Mouse (Mus musculus): Measurements from ENCODE around the gene Arid4b. TPM values are rescaled to one million over a fixed set of nuclear protein-coding genes. Genes with fewer than 3 reads are reported as not detected.
"Not testable (repeated sequence)": the region's sequence is repeated elsewhere in the genome, so short reads cannot be mapped to it uniquely, and the experiment has no call there.

Arid4b gene
- 42.2 and 45.2 TPM in 2 replicates for polyA plus RNA-seq (2014; fragmentation: Nextera tagmentation; extraction: Ambion mirVana)

- Histone ChIP-seq H3K27ac (ENCODE audit: low read depth, low read length) (peak within 1 kb of the TSS; percentile 95), H3K27me3 (replicated peaks; ENCODE audit: control insufficient read depth, insufficient read depth, low read length) (no peaks in the 10 kb centered on the region), H3K36me3 (ENCODE audit: control insufficient read depth, insufficient read depth, low read length) (no peaks in the 10 kb centered on the region), H3K4me1 (replicated peaks; ENCODE audit: control insufficient read depth, insufficient read depth, low read length) (peaks cover 14% of the 10 kb centered on the region), H3K4me2 (peak within 1 kb of the TSS; percentile 84), H3K9me3 (ENCODE audit: control insufficient read depth, low read length) (no peaks in the 10 kb centered on the region), H3K4me3 (ENCODE audit: low read depth, low read length) (peak within 1 kb of the TSS; percentile 99), H3K9ac (ENCODE audit: low read depth, low read length) (peak within 1 kb of the TSS; percentile 91)
- ATAC-seq (replicated peaks; ENCODE audit: low FRiP score) (peak; percentile 95), DNase-seq (ENCODE audit: low spot score) (peak; percentile 93)
- WGBS, result under 1% methylated on average over 63 of the region's 64 CpGs
Observed at GRCm38 (mm10) chr13:14063013-14063941, at the start of gene Arid4b, which contains the start of gene Ggps1. TSS of gene Arid4b (plus strand) at chr13:14063232. TSS of gene Ggps1 (minus strand) at chr13:14063488.

DNA sequence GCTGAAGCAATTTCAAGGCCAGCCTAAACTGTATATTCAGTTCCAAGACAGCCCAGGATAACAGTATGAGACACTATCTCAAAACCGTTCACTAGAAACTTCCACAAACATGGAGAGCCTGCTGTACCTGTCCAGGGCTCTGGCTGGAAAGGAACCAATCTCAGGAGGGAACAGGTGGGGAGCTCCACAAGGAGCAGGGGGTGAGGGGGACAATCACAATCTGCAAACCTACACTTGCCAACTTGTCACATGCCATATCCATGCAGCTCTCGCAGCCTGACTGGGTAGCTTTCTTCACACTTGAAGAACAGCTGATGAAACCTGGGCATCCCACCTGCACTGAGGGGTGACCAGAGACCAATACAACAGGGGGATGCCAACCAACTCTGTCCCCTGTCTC, 49.0 kb upstream of the Arid4b start:
- DNase-seq (ENCODE audit: low spot score) (no peak), ATAC-seq (replicated peaks; ENCODE audit: low FRiP score) (no peak)
- Histone ChIP-seq H3K4me1 (replicated peaks; ENCODE audit: control insufficient read depth, insufficient read depth, low read length) (peaks cover 11% of the 10 kb centered on the region), H3K4me2 (no peak overlapping the region), H3K9ac (ENCODE audit: low read depth, low read length) (no peak overlapping the region), H3K4me3 (ENCODE audit: low read depth, low read length) (no peak overlapping the region), H3K27ac (ENCODE audit: low read depth, low read length) (no peak overlapping the region), H3K36me3 (ENCODE audit: control insufficient read depth, insufficient read depth, low read length) (peaks cover 11% of the 10 kb centered on the region), H3K27me3 (replicated peaks; ENCODE audit: control insufficient read depth, insufficient read depth, low read length) (no peaks in the 10 kb centered on the region), H3K9me3 (ENCODE audit: control insufficient read depth, low read length) (no peaks in the 10 kb centered on the region)
- WGBS, result 92% methylated on average over 2 of the region's 2 CpGs

- Histone ChIP-seq H3K27me3 (replicated peaks; ENCODE audit: control insufficient read depth, insufficient read depth, low read length) (no peaks in the 10 kb centered on the region), H3K4me2 (no peak overlapping the region), H3K4me1 (replicated peaks; ENCODE audit: control insufficient read depth, insufficient read depth, low read length) (peaks cover 16% of the 10 kb centered on the region), H3K9me3 (ENCODE audit: control insufficient read depth, low read length) (no peaks in the 10 kb centered on the region), H3K36me3 (ENCODE audit: control insufficient read depth, insufficient read depth, low read length) (peaks cover 11% of the 10 kb centered on the region), H3K4me3 (ENCODE audit: low read depth, low read length) (no peak overlapping the region), H3K9ac (ENCODE audit: low read depth, low read length) (no peak overlapping the region), H3K27ac (ENCODE audit: low read depth, low read length) (no peak overlapping the region)
- DNase-seq (ENCODE audit: low spot score) (no peak), ATAC-seq (replicated peaks; ENCODE audit: low FRiP score) (no peak)
- 91% methylated on average over 4 of the region's 4 CpGs for WGBS
Observed at GRCm38 (mm10) chr13:14014540-14014939, 48.5 kb upstream of the Arid4b start.

GRCm38 (mm10) chr13:14015609-14016008, 47.4 kb upstream of the Arid4b start:
- no peak overlapping the region for H3K4me3 ChIP-seq (ENCODE audit: low read depth, low read length)
- H3K9me3 ChIP-seq (ENCODE audit: control insufficient read depth, low read length), result no peaks in the 10 kb centered on the region
- H3K27ac ChIP-seq (ENCODE audit: low read depth, low read length), result no peak overlapping the region
- ATAC-seq (replicated peaks; ENCODE audit: low FRiP score) (no peak), DNase-seq (ENCODE audit: low spot score) (no peak)
- H3K9ac ChIP-seq (ENCODE audit: low read depth, low read length), result no peak overlapping the region
- WGBS, result 90% methylated on average over 6 of the region's 6 CpGs
- no peak overlapping the region for H3K4me2 ChIP-seq
- H3K27me3 ChIP-seq (replicated peaks; ENCODE audit: control insufficient read depth, insufficient read depth, low read length), result no peaks in the 10 kb centered on the region
- H3K4me1 ChIP-seq (replicated peaks; ENCODE audit: control insufficient read depth, insufficient read depth, low read length), result peaks cover 18% of the 10 kb centered on the region
- H3K36me3 ChIP-seq (ENCODE audit: control insufficient read depth, insufficient read depth, low read length), result peaks cover 11% of the 10 kb centered on the region

GRCm38 (mm10) chr13:14018283-14018682, 44.7 kb upstream of the Arid4b start:
- Histone ChIP-seq H3K36me3 (ENCODE audit: control insufficient read depth, insufficient read depth, low read length) (peaks cover 9% of the 10 kb centered on the region), H3K4me1 (replicated peaks; ENCODE audit: control insufficient read depth, insufficient read depth, low read length) (peaks cover 15% of the 10 kb centered on the region; the same call in 1 of the 2 replicates), H3K4me3 (ENCODE audit: low read depth, low read length) (no peak overlapping the region), H3K27me3 (replicated peaks; ENCODE audit: control insufficient read depth, insufficient read depth, low read length) (no peaks in the 10 kb centered on the region), H3K27ac (ENCODE audit: low read depth, low read length) (peak overlapping the region; percentile 67), H3K4me2 (peak overlapping the region; percentile 37), H3K9ac (ENCODE audit: low read depth, low read length) (no peak overlapping the region), H3K9me3 (ENCODE audit: control insufficient read depth, low read length) (no peaks in the 10 kb centered on the region)
- no peak for DNase-seq (ENCODE audit: low spot score)
- peak; percentile 91 for ATAC-seq (replicated peaks; ENCODE audit: low FRiP score)

DNA sequence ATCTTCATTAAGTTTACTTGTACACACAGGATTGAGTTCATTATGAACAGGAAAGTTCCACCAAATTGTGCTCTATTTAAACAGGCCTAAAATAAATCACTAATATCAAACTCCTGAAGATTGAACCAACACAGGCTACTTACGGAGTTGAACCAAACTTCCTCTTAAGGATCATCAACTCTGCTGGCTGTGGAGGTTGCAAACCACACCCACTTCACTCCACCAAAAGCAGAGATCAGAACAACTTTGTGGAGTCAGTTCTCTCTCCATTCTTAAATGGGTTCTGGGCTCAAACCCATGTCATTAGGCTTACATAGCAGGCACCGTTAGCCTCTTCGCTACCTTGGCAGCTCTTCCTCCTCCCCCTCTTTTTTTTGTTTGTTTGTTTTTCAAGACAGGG, 44.2 kb upstream of the Arid4b start:
- H3K4me2 ChIP-seq, result no peak overlapping the region; the same call in 1 of the 2 replicates
- H3K36me3 ChIP-seq (ENCODE audit: control insufficient read depth, insufficient read depth, low read length), result peaks cover 7% of the 10 kb centered on the region
- ATAC-seq (replicated peaks; ENCODE audit: low FRiP score) (no peak; the same call in 1 of the 2 replicates), DNase-seq (ENCODE audit: low spot score) (no peak)
- no peaks in the 10 kb centered on the region for H3K9me3 ChIP-seq (ENCODE audit: control insufficient read depth, low read length)
- no peak overlapping the region for H3K9ac ChIP-seq (ENCODE audit: low read depth, low read length)
- peak overlapping the region; percentile 67 for H3K27ac ChIP-seq (ENCODE audit: low read depth, low read length)
- H3K4me3 ChIP-seq (ENCODE audit: low read depth, low read length), result no peak overlapping the region
- H3K27me3 ChIP-seq (replicated peaks; ENCODE audit: control insufficient read depth, insufficient read depth, low read length), result no peaks in the 10 kb centered on the region
- peaks cover 15% of the 10 kb centered on the region; the same call in 1 of the 2 replicates for H3K4me1 ChIP-seq (replicated peaks; ENCODE audit: control insufficient read depth, insufficient read depth, low read length)
- 80% methylated on average over 3 of the region's 3 CpGs for WGBS

GRCm38 (mm10) chr13:14021417-14021816, 41.6 kb upstream of the Arid4b start:
- H3K27ac ChIP-seq (ENCODE audit: low read depth, low read length); DNase-seq (ENCODE audit: low spot score); H3K4me2 ChIP-seq; H3K9ac ChIP-seq (ENCODE audit: low read depth, low read length); H3K27me3 ChIP-seq (replicated peaks; ENCODE audit: control insufficient read depth, insufficient read depth, low read length); H3K36me3 ChIP-seq (ENCODE audit: control insufficient read depth, insufficient read depth, low read length); H3K4me3 ChIP-seq (ENCODE audit: low read depth, low read length); H3K9me3 ChIP-seq (ENCODE audit: control insufficient read depth, low read length): not testable (repeated sequence)
- peaks cover 15% of the 10 kb centered on the region; the same call in 1 of the 2 replicates for H3K4me1 ChIP-seq (replicated peaks; ENCODE audit: control insufficient read depth, insufficient read depth, low read length)
- whole genome bisulfite sequencing, result 10% methylated on average over 6 of the region's 12 CpGs
- peak; percentile 56; the same call in 1 of the 2 replicates for ATAC-seq (replicated peaks; ENCODE audit: low FRiP score)

- H3K27ac ChIP-seq (ENCODE audit: low read depth, low read length), result no peak overlapping the region
- H3K4me1 ChIP-seq (replicated peaks; ENCODE audit: control insufficient read depth, insufficient read depth, low read length), result peaks cover 3% of the 10 kb centered on the region; the same call in 1 of the 2 replicates
- peaks cover 10% of the 10 kb centered on the region for H3K36me3 ChIP-seq (ENCODE audit: control insufficient read depth, insufficient read depth, low read length)
- H3K9me3 ChIP-seq (ENCODE audit: control insufficient read depth, low read length), result no peaks in the 10 kb centered on the region
- no peak overlapping the region for H3K9ac ChIP-seq (ENCODE audit: low read depth, low read length)
- no peak overlapping the region for H3K4me2 ChIP-seq
- no peak overlapping the region for H3K4me3 ChIP-seq (ENCODE audit: low read depth, low read length)
- 92% methylated on average over 6 of the region's 6 CpGs for WGBS
- no peak for DNase-seq (ENCODE audit: low spot score)
- ATAC-seq (replicated peaks; ENCODE audit: low FRiP score), result no peak
- H3K27me3 ChIP-seq (replicated peaks; ENCODE audit: control insufficient read depth, insufficient read depth, low read length), result no peaks in the 10 kb centered on the region
Observed at GRCm38 (mm10) chr13:14025554-14025953, 37.5 kb upstream of the Arid4b start.

Data from liver, embryonic 11.5 days (tissue).